Mouse (Mus musculus): ENCODE data around the gene Tmem107. TPM values are rescaled to one million over a fixed set of nuclear protein-coding genes. Genes with fewer than 3 reads are reported as not detected.

Gene Tmem107
- polyA plus RNA-seq, 2 experiments from 2014 or later, result 2.4 to 4.2 TPM

GRCm38 (mm10) chr11:69108223-69108622 lies 37.6 kb downstream of the Tmem107 start:
- ATAC-seq, result no peak

- ATAC-seq, result no peak
Measured at GRCm38 (mm10) chr11:69109032-69109900, 38.7 kb downstream of the Tmem107 start.

GRCm38 (mm10) chr11:69110319-69111046 lies 39.9 kb downstream of the Tmem107 start:
- peak; percentile 49 for ATAC-seq

GRCm38 (mm10) chr11:69111051-69111810 lies 40.6 kb downstream of the Tmem107 start:
- ATAC-seq, result no peak

GRCm38 (mm10) chr11:69111865-69112264 lies 41.3 kb downstream of the Tmem107 start:
- ATAC-seq, result no peak

GRCm38 (mm10) chr11:69114018-69114417 lies 43.4 kb downstream of the Tmem107 start:
- ATAC-seq, result no peak

GRCm38 (mm10) chr11:69114621-69115020 lies 44.0 kb downstream of the Tmem107 start:
- ATAC-seq, result no peak

- no peak for ATAC-seq
Measured at GRCm38 (mm10) chr11:69116843-69117242, 46.2 kb downstream of the Tmem107 start.

GRCm38 (mm10) chr11:69117737-69118695 lies 47.4 kb downstream of the Tmem107 start:
- ATAC-seq, result peak; percentile 45

- ATAC-seq, result peak; percentile 35
Measured at GRCm38 (mm10) chr11:69118765-69119164, 48.2 kb downstream of the Tmem107 start.

- no peak for ATAC-seq
Measured at GRCm38 (mm10) chr11:69119446-69120155, 49.0 kb downstream of the Tmem107 start.

GRCm38 (mm10) chr11:69120221-69121000 lies 49.8 kb downstream of the Tmem107 start, which contains the start of gene Hes7:
TSS of gene Hes7 (plus strand) at chr11:69120404.
- ATAC-seq, result no peak

GRCm38 (mm10) chr11:69121001-69121740 lies 50.6 kb downstream of the Tmem107 start:
- no peak for ATAC-seq

GRCm38 (mm10) chr11:69121741-69122335 lies 51.2 kb downstream of the Tmem107 start:
- ATAC-seq, result no peak

- ATAC-seq, result no peak
Measured at GRCm38 (mm10) chr11:69122336-69122951, 51.8 kb downstream of the Tmem107 start, which contains the start of gene 9130213A22Rik. TSS of gene 9130213A22Rik (minus strand) at chr11:69122589.
